6 mouse cellular contexts compared by ENCODE assay signal in the genomic region with DNA sequence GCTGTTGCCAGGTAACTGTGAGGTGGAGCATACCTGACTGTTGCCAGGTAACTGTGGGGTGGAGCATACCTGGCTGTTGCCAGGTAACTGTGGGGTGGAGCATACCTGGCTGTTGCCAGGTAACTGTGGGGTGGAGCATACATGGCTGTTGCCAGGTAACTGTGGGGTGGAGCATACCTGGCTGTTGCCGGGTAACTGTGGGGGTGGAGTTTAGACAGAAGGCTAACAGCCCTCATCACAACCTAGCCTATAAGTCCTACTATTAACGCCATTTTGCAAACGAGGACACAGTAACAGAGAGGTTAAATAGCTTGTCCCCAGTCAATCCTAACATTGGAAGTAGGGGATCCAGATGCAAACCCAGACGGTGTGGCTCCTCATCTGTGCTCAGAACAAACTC.
DNase-seq lines count a peak whose midpoint lies in the region; ATAC-seq and TF ChIP-seq lines count a peak whose summit lies in the region.
"Not testable (repeated sequence)": the region's sequence is repeated elsewhere in the genome, so short reads cannot be mapped to it uniquely, and the experiment has no call there.

No protein-coding gene starts in this region.

- H3K9me3 ChIP-seq in lung, embryonic 16.5 days (ENCODE audit: control insufficient read depth, low read length): not testable (repeated sequence)

- not testable (repeated sequence) for H3K9ac ChIP-seq in lung, embryonic 16.5 days (ENCODE audit: low read length)

- 40% methylated on average over 4 of the region's 4 CpGs for WGBS in lung, embryonic 16.5 days
- whole genome bisulfite sequencing in macrophage (ENCODE audit: missing documents): 98% methylated on average over 4 of the region's 4 CpGs

- TF ChIP-seq POLR2A in bone marrow macrophage, adult 2 months (IDR thresholded peaks at IDR 0.05; ENCODE audit: borderline replicate concordance, low read depth, low read length): not testable (repeated sequence)

- ATAC-seq in lung, embryonic 16.5 days (ENCODE audit: low read depth): peak; percentile 18; the same call in 1 of the 2 replicates

- DNase-seq in ES-CJ7 (ENCODE audit: low read depth, low spot score) (peak; percentile 41), WW6 (ENCODE audit: low read depth, low spot score) (peak; percentile 66)
- DNase-seq in splenic B cell, adult 2 months (ENCODE audit: low read depth, low spot score): peak; percentile 51

- not testable (repeated sequence) for H3K4me3 ChIP-seq in bone marrow macrophage, adult 2 months (ENCODE audit: insufficient read depth, low read length); lung, embryonic 16.5 days (ENCODE audit: low read length); macrophage (ENCODE audit: inconsistent target)

- H3K4me1 ChIP-seq in bone marrow macrophage, adult 2 months (ENCODE audit: control insufficient read depth, insufficient read depth, low read length): peaks cover 15% of the 10 kb centered on the region
- not testable (repeated sequence) for H3K4me1 ChIP-seq in lung, embryonic 16.5 days (replicated peaks; ENCODE audit: control insufficient read depth, insufficient read depth, low read length)

- H3K36me3 ChIP-seq in lung, embryonic 16.5 days (ENCODE audit: control insufficient read depth, insufficient read depth, low read length); macrophage (ENCODE audit: inconsistent target); splenic B cell, adult 2 months (ENCODE audit: control insufficient read depth, insufficient read depth, low read length, poor library complexity, severe bottlenecking): not testable (repeated sequence)

- TF ChIP-seq CTCF in bone marrow macrophage, adult 2 months (IDR thresholded peaks at IDR 0.05; ENCODE audit: low read depth, low read length): not testable (repeated sequence)

- H3K27ac ChIP-seq in bone marrow macrophage, adult 2 months (ENCODE audit: insufficient read depth, low read depth, low read length): peak overlapping the region; percentile 69
- 0 out of 2 replicates have a peak overlapping the region, but pooled peaks have one; percentile 29 for H3K27ac ChIP-seq in lung, embryonic 16.5 days (ENCODE audit: low read length)
- H3K27ac ChIP-seq in macrophage: peak overlapping the region; percentile 61

- H3K27me3 ChIP-seq in lung, embryonic 16.5 days (ENCODE audit: control insufficient read depth, insufficient read depth, low read depth, low read length); splenic B cell, adult 2 months (ENCODE audit: control insufficient read depth, insufficient read depth, low read length, poor library complexity, severe bottlenecking): not testable (repeated sequence)

- H3K79me2 ChIP-seq in macrophage (ENCODE audit: inconsistent target): not testable (repeated sequence)

- not testable (repeated sequence) for H3K4me2 ChIP-seq in lung, embryonic 16.5 days (ENCODE audit: low read depth, low read length)
